Mouse (Mus musculus): ENCODE data around the gene Snf8.

Gene Snf8

GRCm38 (mm10) chr11:96034596-96035052, at the start of gene Snf8:
Gene Snf8, plus strand, starts transcription at chr11:96034885.
- in situ Hi-C loops (cut with MboI, MseI), result no loop called here

- in situ Hi-C loops (cut with MboI, MseI), result no loop called here
Observed at GRCm38 (mm10) chr11:95987854-95988447, 46.7 kb upstream of the Snf8 start.

- in situ Hi-C loops (cut with MboI, MseI), result no loop called here
Observed at GRCm38 (mm10) chr11:95988533-95988932, 46.2 kb upstream of the Snf8 start.

GRCm38 (mm10) chr11:95989864-95990263, 44.8 kb upstream of the Snf8 start:
- in situ Hi-C loops (cut with MboI, MseI), result no loop called here

- in situ Hi-C loops (cut with MboI, MseI), result no loop called here
Observed at GRCm38 (mm10) chr11:95990431-95990830, 44.3 kb upstream of the Snf8 start.

GRCm38 (mm10) chr11:95990886-95991708, 43.6 kb upstream of the Snf8 start:
- in situ Hi-C loops (cut with MboI, MseI), result no loop called here

- in situ Hi-C loops (cut with MboI, MseI), result no loop called here
Observed at GRCm38 (mm10) chr11:95994151-95994550, 40.5 kb upstream of the Snf8 start.

GRCm38 (mm10) chr11:96003100-96003900, 31.4 kb upstream of the Snf8 start:
- in situ Hi-C loops (cut with MboI, MseI), result loop anchor here in 1 of 2 experiments (10.0 kb wide), 1 partner anchor 532 kb away; no protein-coding TSS in a partner anchor

- in situ Hi-C loops (cut with MboI, MseI), result loop anchor here in 1 of 2 experiments (10.0 kb wide), 1 partner anchor 531 kb away; no protein-coding TSS in a partner anchor
Observed at GRCm38 (mm10) chr11:96003969-96004792, 30.5 kb upstream of the Snf8 start.

GRCm38 (mm10) chr11:96004793-96005402, 29.8 kb upstream of the Snf8 start:
- in situ Hi-C loops (cut with MboI, MseI), result loop anchor here in 1 of 2 experiments (10.0 kb wide), 1 partner anchor 530 kb away; no protein-coding TSS in a partner anchor

GRCm38 (mm10) chr11:96005403-96006271, 29.0 kb upstream of the Snf8 start, which contains the start of gene Igf2bp1:
Gene Igf2bp1, minus strand, starts transcription at chr11:96005940.
- in situ Hi-C loops (cut with MboI, MseI), result loop anchor here in 1 of 2 experiments (10.0 kb wide), 1 partner anchor 529 kb away; no protein-coding TSS in a partner anchor

GRCm38 (mm10) chr11:96006367-96006851, 28.3 kb upstream of the Snf8 start:
- in situ Hi-C loops (cut with MboI, MseI), result loop anchor here in 1 of 2 experiments (10.0 kb wide), 1 partner anchor 528 kb away; no protein-coding TSS in a partner anchor

- in situ Hi-C loops (cut with MboI, MseI), result loop anchor here in 1 of 2 experiments (10.0 kb wide), 1 partner anchor 528 kb away; no protein-coding TSS in a partner anchor
Observed at GRCm38 (mm10) chr11:96006852-96007515, 27.7 kb upstream of the Snf8 start.

GRCm38 (mm10) chr11:96007516-96008235, 27.0 kb upstream of the Snf8 start:
- in situ Hi-C loops (cut with MboI, MseI), result loop anchor here in 1 of 2 experiments (10.0 kb wide), 1 partner anchor 527 kb away; no protein-coding TSS in a partner anchor

GRCm38 (mm10) chr11:96008827-96009226, 25.9 kb upstream of the Snf8 start:
- in situ Hi-C loops (cut with MboI, MseI), result loop anchor here in 1 of 2 experiments (10.0 kb wide), 1 partner anchor 526 kb away; no protein-coding TSS in a partner anchor

- in situ Hi-C loops (cut with MboI, MseI), result no loop called here
Observed at GRCm38 (mm10) chr11:96011982-96012381, 22.7 kb upstream of the Snf8 start.

GRCm38 (mm10) chr11:96015421-96015820, 19.3 kb upstream of the Snf8 start:
- in situ Hi-C loops (cut with MboI, MseI), result no loop called here
